Mouse (Mus musculus): ENCODE measurements around the gene Gpc3. TPM values are rescaled to one million over a fixed set of nuclear protein-coding genes. Genes with fewer than 3 reads are reported as not detected.

The Gpc3 gene
- polyA plus RNA-seq, 1 experiment = 3.4 TPM

GRCm38 (mm10) chrX:52614031-52614381 lies 256 bp upstream of the Gpc3 start:
- 38% methylated on average over 22 of the region's 23 CpGs for WGBS
- DNase-seq (ENCODE audit: low read depth in 1 of 2, low spot score in 2 of 2) = no peak
- H3K36me3 ChIP-seq (ENCODE audit: control insufficient read depth, insufficient read depth, low read length) = no peaks in the 10 kb centered on the region
- H3K4me3 ChIP-seq (ENCODE audit: extremely low read depth, insufficient read depth, insufficient read length) = peak overlapping the region; percentile 8; the same call in 1 of the 2 replicates
- no peak overlapping the region for H3K27ac ChIP-seq (ENCODE audit: insufficient read depth, low read length)
- H3K4me1 ChIP-seq (ENCODE audit: control insufficient read depth, insufficient read depth, insufficient read length) = peaks cover 2% of the 10 kb centered on the region; the same call in 1 of the 2 replicates
- TF ChIP-seq CTCF (IDR thresholded peaks at IDR 0.05; ENCODE audit: extremely low read depth, insufficient read depth, insufficient read length, insufficient replicate concordance) (no peak), POLR2A (IDR thresholded peaks at IDR 0.05; ENCODE audit: low read depth, low read length) (no peak)
- H3K27me3 ChIP-seq (ENCODE audit: control insufficient read depth, insufficient read depth, low read length) = peaks cover 2% of the 10 kb centered on the region; the same call in 1 of the 2 replicates

GRCm38 (mm10) chrX:52612806-52613205 lies 944 bp downstream of the Gpc3 start:
- Histone ChIP-seq H3K27ac (ENCODE audit: insufficient read depth, low read length) (no peak overlapping the region), H3K4me3 (ENCODE audit: extremely low read depth, insufficient read depth, insufficient read length) (no peak overlapping the region), H3K27me3 (ENCODE audit: control insufficient read depth, insufficient read depth, low read length) (peaks cover 2% of the 10 kb centered on the region; the same call in 1 of the 2 replicates), H3K4me1 (ENCODE audit: control insufficient read depth, insufficient read depth, insufficient read length) (peaks cover 2% of the 10 kb centered on the region; the same call in 1 of the 2 replicates), H3K36me3 (ENCODE audit: control insufficient read depth, insufficient read depth, low read length) (no peaks in the 10 kb centered on the region)
- 27% methylated on average over 12 of the region's 12 CpGs for WGBS
- DNase-seq (ENCODE audit: low read depth in 1 of 2, low spot score in 2 of 2) = no peak
- no peak for TF ChIP-seq CTCF (IDR thresholded peaks at IDR 0.05; ENCODE audit: extremely low read depth, insufficient read depth, insufficient read length, insufficient replicate concordance)
- no peak for TF ChIP-seq POLR2A (IDR thresholded peaks at IDR 0.05; ENCODE audit: low read depth, low read length)

DNA sequence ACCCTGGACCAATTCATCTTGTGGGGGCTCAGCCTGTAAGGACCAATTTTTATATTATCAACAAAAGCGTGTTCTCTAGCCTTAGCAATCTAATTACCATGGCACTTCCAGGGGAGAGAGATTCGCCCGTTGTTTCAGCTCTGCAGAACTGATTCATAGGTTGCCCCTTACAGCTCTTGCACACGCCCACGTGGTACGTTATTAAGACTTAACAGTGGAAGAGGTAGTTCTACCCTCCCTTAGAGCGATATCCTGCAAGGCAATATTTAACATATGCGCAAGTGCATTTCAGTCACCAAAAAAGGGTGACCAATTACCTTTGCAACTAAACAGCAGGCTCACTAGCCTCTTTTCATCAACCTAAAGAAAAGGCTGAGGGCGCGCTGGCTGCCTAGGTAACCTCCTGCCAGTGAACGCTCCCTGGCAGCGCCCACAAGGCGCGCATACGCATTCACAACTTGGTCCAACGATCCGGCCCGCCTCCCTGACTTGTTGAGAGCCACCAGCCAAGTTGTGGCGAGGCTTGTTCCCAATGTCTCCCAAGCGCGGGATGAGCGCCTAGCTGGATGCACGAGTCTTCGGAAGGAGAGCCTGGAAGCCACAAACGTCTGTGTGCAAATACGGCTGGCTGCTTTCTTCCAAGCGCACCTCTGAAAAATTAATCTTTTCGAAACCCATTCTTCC lies 1.6 kb downstream of the Gpc3 start:
- Histone ChIP-seq H3K27ac (ENCODE audit: insufficient read depth, low read length) (no peak overlapping the region), H3K4me3 (ENCODE audit: extremely low read depth, insufficient read depth, insufficient read length) (no peak overlapping the region), H3K27me3 (ENCODE audit: control insufficient read depth, insufficient read depth, low read length) (peaks cover 2% of the 10 kb centered on the region; the same call in 1 of the 2 replicates), H3K4me1 (ENCODE audit: control insufficient read depth, insufficient read depth, insufficient read length) (peaks cover 2% of the 10 kb centered on the region; the same call in 1 of the 2 replicates), H3K36me3 (ENCODE audit: control insufficient read depth, insufficient read depth, low read length) (no peaks in the 10 kb centered on the region)
- TF ChIP-seq POLR2A (IDR thresholded peaks at IDR 0.05; ENCODE audit: low read depth, low read length) = no peak
- DNase-seq (ENCODE audit: low read depth in 1 of 2, low spot score in 2 of 2) = no peak
- WGBS = 32% methylated on average over 28 of the region's 28 CpGs

- Histone ChIP-seq H3K4me1 (ENCODE audit: control insufficient read depth, insufficient read depth, insufficient read length) (peaks cover 2% of the 10 kb centered on the region; the same call in 1 of the 2 replicates), H3K27ac (ENCODE audit: insufficient read depth, low read length) (no peak overlapping the region), H3K36me3 (ENCODE audit: control insufficient read depth, insufficient read depth, low read length) (no peaks in the 10 kb centered on the region), H3K4me3 (ENCODE audit: extremely low read depth, insufficient read depth, insufficient read length) (no peak overlapping the region), H3K27me3 (ENCODE audit: control insufficient read depth, insufficient read depth, low read length) (peaks cover 2% of the 10 kb centered on the region; the same call in 1 of the 2 replicates)
- DNase-seq (ENCODE audit: low read depth in 1 of 2, low spot score in 2 of 2) = no peak
- TF ChIP-seq CTCF (IDR thresholded peaks at IDR 0.05; ENCODE audit: extremely low read depth, insufficient read depth, insufficient read length, insufficient replicate concordance) (no peak), POLR2A (IDR thresholded peaks at IDR 0.05; ENCODE audit: low read depth, low read length) (no peak)
- 63% methylated on average over 6 of the region's 6 CpGs for WGBS
Measured at GRCm38 (mm10) chrX:52611541-52611940, 2.2 kb downstream of the Gpc3 start.

DNA sequence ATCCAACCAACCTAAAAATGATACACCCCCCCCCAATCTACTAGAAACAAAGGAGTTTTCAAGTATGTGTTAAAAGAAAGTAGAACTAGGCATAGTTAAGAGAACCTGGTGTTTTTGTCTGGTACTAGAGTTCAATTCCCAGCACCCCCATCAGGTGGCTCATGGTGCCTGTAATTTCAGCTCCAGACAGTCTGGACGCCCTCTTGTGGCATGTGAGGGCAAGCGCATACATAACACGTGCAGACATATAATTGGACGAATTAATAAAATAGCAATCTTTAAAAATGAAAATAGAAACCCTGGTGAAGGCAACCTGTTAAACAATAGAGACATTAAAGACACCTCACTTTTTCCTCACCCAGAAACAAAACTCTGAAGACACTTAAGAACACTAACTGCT lies 10.6 kb downstream of the Gpc3 start:
- TF ChIP-seq POLR2A (IDR thresholded peaks at IDR 0.05; ENCODE audit: low read depth, low read length) = no peak
- no peak for TF ChIP-seq CTCF (IDR thresholded peaks at IDR 0.05; ENCODE audit: extremely low read depth, insufficient read depth, insufficient read length, insufficient replicate concordance)
- no peaks in the 10 kb centered on the region for H3K4me1 ChIP-seq (ENCODE audit: control insufficient read depth, insufficient read depth, insufficient read length)

DNA sequence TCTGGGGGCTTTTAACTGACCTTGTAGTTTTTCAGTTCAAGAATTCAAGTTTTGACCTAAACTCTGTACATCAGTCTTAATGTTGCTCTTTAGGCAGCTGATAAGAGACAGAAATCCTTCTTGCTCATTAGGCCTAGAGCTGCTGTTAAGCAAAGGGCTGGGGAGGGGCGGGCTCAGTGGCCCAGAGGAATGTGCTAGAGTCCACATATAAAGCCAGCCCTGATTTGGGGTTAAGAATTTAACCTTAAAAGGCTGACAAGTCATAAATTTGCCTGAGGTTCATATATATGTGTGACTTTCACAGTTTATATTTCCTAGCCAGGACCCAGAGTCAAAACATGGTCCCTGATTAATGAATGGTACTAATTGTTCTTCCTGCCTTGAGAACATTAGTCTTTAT lies 14.5 kb downstream of the Gpc3 start:
- DNase-seq (ENCODE audit: low read depth in 1 of 2, low spot score in 2 of 2) = no peak
- 78% methylated on average over 1 of the region's 1 CpGs for WGBS
- TF ChIP-seq CTCF (IDR thresholded peaks at IDR 0.05; ENCODE audit: extremely low read depth, insufficient read depth, insufficient read length, insufficient replicate concordance) (no peak), POLR2A (IDR thresholded peaks at IDR 0.05; ENCODE audit: low read depth, low read length) (no peak)
- H3K4me1 ChIP-seq (ENCODE audit: control insufficient read depth, insufficient read depth, insufficient read length) = no peaks in the 10 kb centered on the region
- no peaks in the 10 kb centered on the region for H3K36me3 ChIP-seq (ENCODE audit: control insufficient read depth, insufficient read depth, low read length)
- no peak overlapping the region for H3K4me3 ChIP-seq (ENCODE audit: extremely low read depth, insufficient read depth, insufficient read length)
- H3K27me3 ChIP-seq (ENCODE audit: control insufficient read depth, insufficient read depth, low read length) = no peaks in the 10 kb centered on the region
- no peak overlapping the region for H3K27ac ChIP-seq (ENCODE audit: insufficient read depth, low read length)

More for the DNA sequence above, 10.6 kb downstream of the Gpc3 start:
- DNase-seq (ENCODE audit: low read depth in 1 of 2, low spot score in 2 of 2) = no peak
- Histone ChIP-seq H3K27me3 (ENCODE audit: control insufficient read depth, insufficient read depth, low read length) (no peaks in the 10 kb centered on the region), H3K27ac (ENCODE audit: insufficient read depth, low read length) (no peak overlapping the region), H3K36me3 (ENCODE audit: control insufficient read depth, insufficient read depth, low read length) (no peaks in the 10 kb centered on the region), H3K4me3 (ENCODE audit: extremely low read depth, insufficient read depth, insufficient read length) (no peak overlapping the region)
- 70% methylated on average over 4 of the region's 4 CpGs for WGBS

DNA sequence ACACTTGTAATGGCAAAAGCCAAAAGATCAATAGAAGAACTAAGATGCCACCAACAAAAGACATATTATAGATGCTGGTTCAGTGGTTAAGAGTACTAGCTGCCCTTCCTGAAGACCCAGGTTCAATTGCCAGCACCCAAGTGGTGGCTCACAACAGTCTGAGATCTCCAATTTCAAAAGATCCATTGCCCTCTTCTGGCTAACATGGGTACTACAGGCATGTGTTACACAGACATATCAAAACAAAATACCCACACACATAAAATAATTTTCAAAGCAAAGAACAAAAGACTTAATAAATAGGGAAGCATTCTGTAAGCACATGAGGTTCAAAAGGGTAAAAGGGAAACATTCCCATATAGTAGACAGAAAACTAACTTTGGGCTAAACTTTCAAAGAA lies 26.1 kb downstream of the Gpc3 start:
- H3K4me1 ChIP-seq (ENCODE audit: control insufficient read depth, insufficient read depth, insufficient read length) = no peaks in the 10 kb centered on the region
- DNase-seq (ENCODE audit: low read depth in 1 of 2, low spot score in 2 of 2) = no peak
- no peak for TF ChIP-seq POLR2A (IDR thresholded peaks at IDR 0.05; ENCODE audit: low read depth, low read length)
- H3K27me3 ChIP-seq (ENCODE audit: control insufficient read depth, insufficient read depth, low read length) = no peaks in the 10 kb centered on the region
- H3K4me3 ChIP-seq (ENCODE audit: extremely low read depth, insufficient read depth, insufficient read length) = no peak overlapping the region
- H3K27ac ChIP-seq (ENCODE audit: insufficient read depth, low read length) = no peak overlapping the region
- H3K36me3 ChIP-seq (ENCODE audit: control insufficient read depth, insufficient read depth, low read length) = no peaks in the 10 kb centered on the region

All from spleen, adult 2 months (tissue).